Mouse (Mus musculus): Measurements from ENCODE around the gene Loxl4. TPM values are rescaled to one million over a fixed set of nuclear protein-coding genes. Genes with fewer than 3 reads are reported as not detected.

Gene Loxl4
- polyA plus RNA-seq, 1 experiment from 2014 or later: 0.05 TPM

DNA sequence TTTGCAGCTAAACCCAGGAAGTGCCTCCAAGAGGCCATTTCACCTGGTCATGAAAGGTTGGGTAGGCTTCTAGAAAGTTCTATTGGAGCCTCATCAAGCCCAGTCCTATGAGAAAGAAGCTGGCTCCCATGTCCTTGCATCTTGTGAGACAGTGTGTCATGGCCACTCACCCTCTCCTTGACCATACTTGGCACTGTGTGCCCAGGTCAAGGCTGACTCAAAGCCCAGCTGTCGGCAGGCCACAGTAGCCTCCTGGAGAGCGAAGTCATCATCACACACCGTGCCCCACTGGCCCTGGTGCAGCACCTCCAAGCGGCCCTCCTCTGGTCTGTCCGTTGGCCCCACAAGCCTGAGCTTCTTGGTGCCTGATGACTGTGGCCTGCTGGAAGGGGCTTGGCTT is 4.5 kb downstream of the Loxl4 start:
- no peaks in the 10 kb centered on the region for H3K36me3 ChIP-seq (replicated peaks)
- 78% methylated on average over 5 of the region's 5 CpGs for WGBS (ENCODE audit: insufficient replicate concordance)
- H3K9ac ChIP-seq: no peak overlapping the region
- H3K4me2 ChIP-seq: no peak overlapping the region
- H3K4me3 ChIP-seq (replicated peaks): no peak overlapping the region
- no peaks in the 10 kb centered on the region for H3K4me1 ChIP-seq (replicated peaks)
- no peak overlapping the region for H3K27ac ChIP-seq (replicated peaks)
- peaks cover 24% of the 10 kb centered on the region for H3K27me3 ChIP-seq
- H3K9me3 ChIP-seq (replicated peaks): no peaks in the 10 kb centered on the region
- ATAC-seq (ENCODE audit: insufficient read depth): no peak

DNA sequence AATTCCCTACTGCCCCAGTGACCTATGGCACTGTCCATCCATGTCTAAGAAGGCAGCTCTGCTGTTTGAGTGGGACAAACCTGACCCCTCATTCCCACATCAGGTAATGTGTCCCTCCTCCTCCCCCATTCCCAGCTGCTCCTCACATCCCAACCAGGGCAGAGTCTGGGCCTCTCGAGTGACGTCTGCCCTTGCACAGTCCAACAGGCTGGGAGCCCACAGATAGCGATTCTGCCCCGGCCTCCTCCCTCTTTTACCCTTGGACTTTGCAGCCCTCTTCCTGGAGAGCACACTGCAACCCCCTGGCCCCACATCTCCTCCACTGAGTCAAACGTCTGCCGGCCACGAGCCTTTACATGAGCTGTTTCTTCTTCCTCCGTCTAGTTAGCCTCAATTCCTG is 10.0 kb downstream of the Loxl4 start:
- WGBS (ENCODE audit: insufficient replicate concordance): 46% methylated on average over 8 of the region's 8 CpGs
- no peak for ATAC-seq (ENCODE audit: insufficient read depth)

DNA sequence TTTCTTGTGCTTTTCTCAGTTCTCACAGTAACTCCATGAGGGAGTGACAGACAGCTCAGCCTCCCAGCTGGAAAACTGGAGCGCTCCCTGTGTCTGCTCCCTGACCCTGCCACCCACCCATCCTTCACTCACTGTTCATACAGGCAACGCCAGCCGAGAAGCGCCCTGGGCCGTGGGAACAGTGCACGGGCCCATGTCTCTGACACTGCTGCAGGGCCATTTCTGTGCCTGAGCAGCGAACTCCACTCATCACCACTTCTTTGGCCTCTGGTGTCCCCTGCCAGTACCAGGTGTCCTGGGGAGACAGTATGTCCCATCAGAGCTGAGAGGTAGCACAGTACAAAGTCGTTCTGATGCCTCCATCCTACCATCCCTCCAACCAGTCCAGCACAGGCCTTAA is 10.6 kb downstream of the Loxl4 start:
- no peak for ATAC-seq (ENCODE audit: insufficient read depth)
- 72% methylated on average over 8 of the region's 8 CpGs for WGBS (ENCODE audit: insufficient replicate concordance)
- Histone ChIP-seq H3K27me3 (no peaks in the 10 kb centered on the region), H3K9me3 (replicated peaks) (no peaks in the 10 kb centered on the region), H3K9ac (no peak overlapping the region), H3K36me3 (replicated peaks) (no peaks in the 10 kb centered on the region), H3K4me2 (no peak overlapping the region), H3K4me3 (replicated peaks) (no peak overlapping the region), H3K27ac (replicated peaks) (no peak overlapping the region), H3K4me1 (replicated peaks) (no peaks in the 10 kb centered on the region)

More for the DNA sequence above, 10.0 kb downstream of the Loxl4 start:
- Histone ChIP-seq H3K27me3 (no peaks in the 10 kb centered on the region), H3K9ac (no peak overlapping the region), H3K4me2 (no peak overlapping the region), H3K36me3 (replicated peaks) (no peaks in the 10 kb centered on the region), H3K4me1 (replicated peaks) (no peaks in the 10 kb centered on the region), H3K4me3 (replicated peaks) (no peak overlapping the region), H3K9me3 (replicated peaks) (no peaks in the 10 kb centered on the region), H3K27ac (replicated peaks) (no peak overlapping the region)

DNA sequence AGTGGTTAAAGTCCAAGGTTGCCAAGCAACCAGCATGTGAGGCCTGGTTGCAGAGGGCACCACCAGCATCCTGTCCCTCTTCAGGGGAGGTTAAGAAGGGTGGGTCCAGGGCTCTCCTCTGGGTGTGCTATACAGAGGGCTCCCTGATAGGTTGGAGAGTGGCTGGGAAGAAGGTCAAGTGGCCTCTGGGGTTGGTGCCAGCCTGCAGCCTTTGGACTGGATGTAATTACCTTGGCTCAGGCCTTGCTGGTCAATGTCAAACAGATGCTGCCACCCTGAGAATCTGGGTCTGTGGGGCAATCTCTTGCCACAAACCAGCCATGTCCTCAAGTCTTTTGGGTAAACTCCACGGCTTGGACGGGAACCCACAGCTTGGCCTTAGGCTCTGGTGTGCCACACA is 11.2 kb downstream of the Loxl4 start:
- H3K4me1 ChIP-seq (replicated peaks): no peaks in the 10 kb centered on the region
- H3K4me2 ChIP-seq: no peak overlapping the region
- no peaks in the 10 kb centered on the region for H3K27me3 ChIP-seq
- H3K4me3 ChIP-seq (replicated peaks): no peak overlapping the region
- H3K9me3 ChIP-seq (replicated peaks): no peaks in the 10 kb centered on the region
- ATAC-seq (ENCODE audit: insufficient read depth): no peak
- 75% methylated on average over 2 of the region's 2 CpGs for WGBS (ENCODE audit: insufficient replicate concordance)
- no peaks in the 10 kb centered on the region for H3K36me3 ChIP-seq (replicated peaks)
- H3K27ac ChIP-seq (replicated peaks): no peak overlapping the region
- no peak overlapping the region for H3K9ac ChIP-seq

DNA sequence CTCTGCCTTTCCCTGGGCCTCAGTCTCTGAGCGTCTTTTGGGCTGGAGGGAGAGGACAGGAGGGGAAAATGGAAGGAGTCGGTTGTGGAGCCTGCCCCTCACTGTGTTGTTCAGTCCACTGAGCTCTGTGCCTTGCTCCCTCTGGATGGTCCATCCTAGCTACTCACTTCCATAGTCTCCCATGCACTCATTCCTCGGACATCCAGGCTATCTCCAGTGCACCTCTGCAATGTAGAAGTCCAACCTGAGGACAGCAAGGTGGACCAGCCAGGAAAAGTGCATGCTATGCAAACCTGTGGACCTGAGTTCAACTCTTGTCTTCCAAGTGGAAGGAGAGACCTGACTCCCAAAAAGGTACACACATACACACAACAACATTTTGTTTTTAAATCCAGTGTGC is 12.0 kb downstream of the Loxl4 start:
- WGBS (ENCODE audit: insufficient replicate concordance): 54% methylated on average over 3 of the region's 3 CpGs
- Histone ChIP-seq H3K36me3 (replicated peaks) (no peaks in the 10 kb centered on the region), H3K4me2 (no peak overlapping the region), H3K9ac (no peak overlapping the region), H3K27me3 (no peaks in the 10 kb centered on the region), H3K4me3 (replicated peaks) (no peak overlapping the region), H3K27ac (replicated peaks) (no peak overlapping the region), H3K9me3 (replicated peaks) (no peaks in the 10 kb centered on the region), H3K4me1 (replicated peaks) (no peaks in the 10 kb centered on the region)
- no peak for ATAC-seq (ENCODE audit: insufficient read depth)

DNA sequence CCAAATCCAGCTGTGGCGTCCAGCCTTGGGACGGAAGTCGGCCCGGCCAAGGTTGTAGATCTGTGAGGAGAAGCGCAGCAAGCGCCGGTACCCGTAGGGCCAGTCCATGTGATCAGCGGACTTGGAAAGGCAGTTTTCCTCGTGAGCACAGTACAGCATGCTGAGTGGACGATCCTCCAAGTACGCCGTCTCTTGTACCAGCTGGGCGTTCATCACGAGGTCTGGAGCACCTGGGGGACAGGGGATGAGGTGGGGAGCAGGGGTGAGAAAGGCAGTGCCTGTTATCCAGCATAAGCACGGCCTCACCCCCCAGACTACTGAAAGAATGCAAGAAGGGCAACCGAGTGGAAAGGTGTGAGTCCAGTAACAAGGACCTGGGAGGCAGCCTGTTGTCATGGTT is 12.7 kb downstream of the Loxl4 start:
- no peaks in the 10 kb centered on the region for H3K27me3 ChIP-seq
- no peak for ATAC-seq (ENCODE audit: insufficient read depth)
- H3K9ac ChIP-seq: no peak overlapping the region
- no peak overlapping the region for H3K4me2 ChIP-seq
- H3K27ac ChIP-seq (replicated peaks): no peak overlapping the region
- H3K36me3 ChIP-seq (replicated peaks): peaks cover 3% of the 10 kb centered on the region; the same call in 1 of the 2 replicates
- 75% methylated on average over 17 of the region's 17 CpGs for WGBS (ENCODE audit: insufficient replicate concordance)
- H3K4me3 ChIP-seq (replicated peaks): no peak overlapping the region
- no peaks in the 10 kb centered on the region for H3K9me3 ChIP-seq (replicated peaks)
- no peaks in the 10 kb centered on the region for H3K4me1 ChIP-seq (replicated peaks)

DNA sequence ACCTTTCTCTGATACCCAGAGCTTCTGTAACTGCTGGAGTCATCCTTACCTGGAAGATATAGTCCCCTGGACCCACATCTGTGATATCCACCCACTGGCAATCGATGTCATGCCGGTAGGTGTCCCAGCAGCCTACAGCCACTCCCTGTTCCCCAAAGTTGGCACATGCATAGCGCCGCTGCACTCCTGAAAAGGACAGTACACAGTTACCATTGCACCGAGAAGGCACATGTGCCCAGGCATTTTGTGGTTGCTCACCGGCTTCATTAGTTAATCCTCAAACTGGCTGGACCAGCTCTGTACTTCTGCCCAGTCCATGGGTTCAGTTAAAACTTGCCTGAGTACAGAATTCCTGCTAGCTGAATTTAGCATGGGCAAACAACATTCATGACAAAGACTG is 14.7 kb downstream of the Loxl4 start:
- ATAC-seq (ENCODE audit: insufficient read depth): no peak
- 82% methylated on average over 6 of the region's 6 CpGs for WGBS (ENCODE audit: insufficient replicate concordance)
- H3K27ac ChIP-seq (replicated peaks): no peak overlapping the region

DNA sequence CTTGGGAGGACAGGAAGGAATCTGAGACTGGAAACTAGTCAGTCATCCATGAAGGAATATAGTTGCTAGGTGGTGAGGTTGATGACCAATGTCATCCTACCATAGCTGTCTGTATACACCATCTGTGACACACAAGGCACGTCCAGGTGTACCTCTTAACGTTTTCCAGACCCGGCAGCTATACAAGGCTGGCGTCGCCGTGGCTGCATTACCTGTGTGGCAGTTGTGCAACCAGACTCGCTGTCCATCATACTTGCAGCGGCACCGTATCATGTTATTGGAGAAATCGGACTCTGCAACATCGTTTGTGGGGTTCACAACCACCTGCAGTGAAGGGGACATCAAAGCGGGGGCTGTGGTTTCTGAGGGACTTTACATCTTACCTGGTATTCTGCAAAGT is 15.3 kb downstream of the Loxl4 start:
- WGBS (ENCODE audit: insufficient replicate concordance): 86% methylated on average over 12 of the region's 12 CpGs
- Histone ChIP-seq H3K27ac (replicated peaks) (no peak overlapping the region), H3K4me1 (replicated peaks) (no peaks in the 10 kb centered on the region), H3K27me3 (no peaks in the 10 kb centered on the region), H3K4me3 (replicated peaks) (no peak overlapping the region), H3K4me2 (no peak overlapping the region), H3K9ac (no peak overlapping the region), H3K36me3 (replicated peaks) (peaks cover 25% of the 10 kb centered on the region), H3K9me3 (replicated peaks) (no peaks in the 10 kb centered on the region)
- ATAC-seq (ENCODE audit: insufficient read depth): no peak

More for the DNA sequence above, 14.7 kb downstream of the Loxl4 start:
- Histone ChIP-seq H3K27me3 (no peaks in the 10 kb centered on the region), H3K4me1 (replicated peaks) (no peaks in the 10 kb centered on the region), H3K4me2 (no peak overlapping the region), H3K9me3 (replicated peaks) (no peaks in the 10 kb centered on the region), H3K9ac (no peak overlapping the region), H3K4me3 (replicated peaks) (no peak overlapping the region), H3K36me3 (replicated peaks) (peaks cover 19% of the 10 kb centered on the region)

DNA sequence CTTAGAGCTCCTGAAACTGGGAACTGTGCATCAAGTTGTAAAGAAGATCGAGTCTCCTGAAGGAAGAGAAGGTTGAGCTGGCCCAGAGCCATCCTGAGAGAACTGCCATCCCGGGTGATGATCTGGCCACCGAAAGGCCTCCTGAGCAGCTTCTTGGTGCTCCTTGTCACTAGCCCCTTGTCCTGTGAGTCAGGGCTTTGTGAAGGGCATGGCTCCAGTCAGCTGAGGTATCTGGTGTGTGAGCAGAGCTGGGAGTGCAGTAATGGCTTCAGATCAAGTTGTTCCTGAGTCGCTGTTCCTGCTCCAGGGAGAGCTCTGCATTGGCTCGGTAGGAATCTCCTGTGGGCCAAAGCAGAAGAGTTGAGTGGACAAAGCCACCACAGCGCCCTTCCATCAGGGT is 17.5 kb downstream of the Loxl4 start:
- ATAC-seq (ENCODE audit: insufficient read depth): no peak
- Histone ChIP-seq H3K4me2 (no peak overlapping the region), H3K27me3 (no peaks in the 10 kb centered on the region), H3K27ac (replicated peaks) (no peak overlapping the region), H3K36me3 (replicated peaks) (peaks cover 46% of the 10 kb centered on the region), H3K9me3 (replicated peaks) (no peaks in the 10 kb centered on the region), H3K9ac (no peak overlapping the region), H3K4me1 (replicated peaks) (no peaks in the 10 kb centered on the region), H3K4me3 (replicated peaks) (no peak overlapping the region)
- 82% methylated on average over 6 of the region's 6 CpGs for WGBS (ENCODE audit: insufficient replicate concordance)

DNA sequence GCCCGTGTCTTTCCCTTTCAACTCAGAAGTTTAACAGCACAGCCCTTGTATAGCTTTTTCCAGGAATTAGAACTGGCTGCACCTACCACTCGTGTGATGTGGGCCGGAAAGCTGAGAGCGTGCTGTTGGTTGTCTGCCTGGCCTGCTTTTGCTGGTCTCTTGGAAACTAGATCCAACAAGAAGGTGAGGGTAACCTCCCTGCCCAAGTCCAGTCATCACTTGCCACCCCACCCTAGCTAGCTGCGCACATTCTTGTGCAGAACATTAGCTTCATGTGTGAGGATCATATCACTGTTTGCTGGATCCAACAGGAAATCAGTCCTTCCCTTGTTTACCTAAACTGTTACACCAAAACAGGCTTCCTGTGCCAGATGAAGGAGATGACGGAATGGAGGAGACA is 19.2 kb downstream of the Loxl4 start:
- H3K27ac ChIP-seq (replicated peaks): no peak overlapping the region
- H3K4me1 ChIP-seq (replicated peaks): no peaks in the 10 kb centered on the region
- no peak overlapping the region for H3K9ac ChIP-seq
- peaks cover 47% of the 10 kb centered on the region for H3K36me3 ChIP-seq (replicated peaks)
- 80% methylated on average over 6 of the region's 6 CpGs for WGBS (ENCODE audit: insufficient replicate concordance)
- H3K4me2 ChIP-seq: no peak overlapping the region
- H3K27me3 ChIP-seq: no peaks in the 10 kb centered on the region
- no peak overlapping the region for H3K4me3 ChIP-seq (replicated peaks)
- ATAC-seq (ENCODE audit: insufficient read depth): no peak
- no peaks in the 10 kb centered on the region for H3K9me3 ChIP-seq (replicated peaks)

DNA sequence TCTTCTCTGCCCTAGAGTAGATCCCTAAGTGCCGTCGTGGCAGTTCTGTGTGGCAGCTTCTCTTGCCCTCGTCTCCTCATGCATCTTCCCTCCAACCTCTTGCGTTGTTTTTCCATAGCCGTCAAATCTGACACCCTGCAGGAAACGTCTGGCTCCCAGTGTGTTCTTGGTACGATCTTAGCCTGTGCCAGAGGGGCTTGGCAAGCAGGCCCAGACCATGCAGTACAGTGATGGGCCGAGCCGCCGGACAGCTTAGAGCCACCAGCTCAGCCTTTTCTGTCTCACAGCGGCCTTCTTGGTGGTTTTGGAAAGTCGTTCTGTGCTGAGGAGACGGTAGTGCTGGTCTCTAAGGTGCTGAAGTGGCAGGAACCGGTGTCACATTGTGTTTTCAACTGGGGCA is 21.1 kb downstream of the Loxl4 start:
- no peak overlapping the region for H3K4me2 ChIP-seq
- 84% methylated on average over 14 of the region's 14 CpGs for WGBS (ENCODE audit: insufficient replicate concordance)
- H3K4me3 ChIP-seq (replicated peaks): no peak overlapping the region
- no peak overlapping the region for H3K9ac ChIP-seq
- no peak overlapping the region for H3K27ac ChIP-seq (replicated peaks)
- H3K27me3 ChIP-seq: no peaks in the 10 kb centered on the region
- H3K4me1 ChIP-seq (replicated peaks): no peaks in the 10 kb centered on the region
- ATAC-seq (ENCODE audit: insufficient read depth): no peak
- peaks cover 49% of the 10 kb centered on the region for H3K36me3 ChIP-seq (replicated peaks)
- no peaks in the 10 kb centered on the region for H3K9me3 ChIP-seq (replicated peaks)

DNA sequence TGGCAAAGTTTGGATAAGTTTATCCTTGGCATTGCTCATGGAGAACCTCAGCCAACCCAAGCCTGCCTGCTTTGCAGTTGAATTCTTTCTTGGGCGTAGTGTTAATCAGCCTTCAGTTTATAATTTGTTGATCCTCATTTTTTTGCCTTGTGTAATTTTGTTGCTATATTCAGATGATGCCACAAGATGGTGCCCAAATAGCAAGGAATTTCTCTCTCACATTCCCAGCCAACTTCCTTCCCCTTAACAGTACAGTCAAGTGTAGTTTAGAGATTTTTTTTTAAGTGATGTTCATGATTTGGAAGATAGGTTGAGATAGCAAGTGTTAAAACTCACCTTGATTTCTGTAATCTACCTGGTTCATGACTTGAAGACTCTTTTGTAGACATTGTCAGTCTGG is 23.4 kb downstream of the Loxl4 start:
- Histone ChIP-seq H3K27me3 (no peaks in the 10 kb centered on the region), H3K4me2 (no peak overlapping the region), H3K4me3 (replicated peaks) (no peak overlapping the region), H3K9ac (no peak overlapping the region), H3K9me3 (replicated peaks) (no peaks in the 10 kb centered on the region), H3K36me3 (replicated peaks) (peaks cover 63% of the 10 kb centered on the region), H3K4me1 (replicated peaks) (peaks cover 10% of the 10 kb centered on the region), H3K27ac (replicated peaks) (no peak overlapping the region)
- no peak for ATAC-seq (ENCODE audit: insufficient read depth)
- 90% methylated on average over 1 of the region's 1 CpGs for WGBS (ENCODE audit: insufficient replicate concordance)

Data from liver, embryonic 15.5 days (tissue).